Mouse (Mus musculus): ENCODE measurements around the gene Mical2.

Gene Mical2

DNA sequence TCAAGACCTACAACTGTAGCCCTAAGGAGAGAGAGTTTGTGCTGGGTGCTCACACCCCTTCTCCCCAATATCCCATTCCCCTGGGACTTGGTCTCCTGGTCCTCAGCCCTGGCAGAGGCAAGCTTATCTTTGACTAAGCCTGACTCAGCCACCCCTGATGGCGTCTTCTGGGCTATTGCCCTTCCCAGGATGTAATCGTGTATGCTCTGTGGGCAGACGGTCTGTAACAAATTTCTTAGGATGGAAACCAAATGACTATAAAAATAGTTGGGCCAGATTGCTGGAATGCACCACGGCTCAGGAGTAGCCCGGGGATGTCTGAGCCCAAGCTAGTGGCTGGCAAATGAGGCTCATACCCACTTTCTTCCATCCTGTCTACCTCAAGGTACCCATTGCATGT, 22.8 kb upstream of the Mical2 start:
- H3K27me3 ChIP-seq (ENCODE audit: insufficient read depth, low read length): peaks cover 4% of the 10 kb centered on the region; the same call in 1 of the 2 replicates
- H3K9me3 ChIP-seq (ENCODE audit: low read length): no peaks in the 10 kb centered on the region
- H3K4me1 ChIP-seq (replicated peaks; ENCODE audit: low read depth, low read length): peaks cover 9% of the 10 kb centered on the region; the same call in 1 of the 2 replicates
- H3K4me3 ChIP-seq (replicated peaks; ENCODE audit: low read length): no peak overlapping the region
- no peaks in the 10 kb centered on the region for H3K36me3 ChIP-seq (ENCODE audit: insufficient read depth, low read length)
- TF ChIP-seq POU5F1 (IDR thresholded peaks at IDR 0.05; ENCODE audit: borderline replicate concordance, low read length) (no peak), CTCF (conservative IDR thresholded peaks at IDR 0.05; ENCODE audit: low read length) (no peak), NANOG (IDR thresholded peaks at IDR 0.05; ENCODE audit: borderline replicate concordance, low read length) (no peak)

DNA sequence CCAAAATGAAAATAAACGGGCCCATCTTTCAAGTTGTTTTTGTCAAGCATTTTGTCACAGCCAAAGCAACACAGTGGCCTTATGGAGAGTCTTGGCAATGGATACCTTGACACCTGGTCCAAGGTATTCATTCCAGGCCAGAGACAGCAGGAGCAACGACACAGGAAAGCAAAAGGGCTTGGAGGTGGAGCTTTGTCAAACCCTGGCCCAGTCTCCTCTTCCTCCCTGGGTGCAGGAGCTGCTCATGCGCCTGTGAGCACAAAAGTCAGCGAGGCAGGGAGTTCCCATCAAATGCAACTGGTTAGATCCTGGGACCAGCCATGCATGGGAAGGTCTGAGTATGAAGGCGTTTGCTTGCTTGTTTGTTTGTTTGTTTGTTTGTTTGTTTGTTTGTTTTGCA, 21.7 kb upstream of the Mical2 start:
- H3K4me1 ChIP-seq (replicated peaks; ENCODE audit: low read depth, low read length): peaks cover 9% of the 10 kb centered on the region; the same call in 1 of the 2 replicates
- no peak for TF ChIP-seq NANOG (IDR thresholded peaks at IDR 0.05; ENCODE audit: borderline replicate concordance, low read length)
- no peak for TF ChIP-seq CTCF (conservative IDR thresholded peaks at IDR 0.05; ENCODE audit: low read length)
- no peak for TF ChIP-seq POU5F1 (IDR thresholded peaks at IDR 0.05; ENCODE audit: borderline replicate concordance, low read length)
- peaks cover 7% of the 10 kb centered on the region; the same call in 1 of the 2 replicates for H3K27me3 ChIP-seq (ENCODE audit: insufficient read depth, low read length)
- H3K36me3 ChIP-seq (ENCODE audit: insufficient read depth, low read length): no peaks in the 10 kb centered on the region
- H3K9me3 ChIP-seq (ENCODE audit: low read length): no peaks in the 10 kb centered on the region
- no peak overlapping the region for H3K4me3 ChIP-seq (replicated peaks; ENCODE audit: low read length)

DNA sequence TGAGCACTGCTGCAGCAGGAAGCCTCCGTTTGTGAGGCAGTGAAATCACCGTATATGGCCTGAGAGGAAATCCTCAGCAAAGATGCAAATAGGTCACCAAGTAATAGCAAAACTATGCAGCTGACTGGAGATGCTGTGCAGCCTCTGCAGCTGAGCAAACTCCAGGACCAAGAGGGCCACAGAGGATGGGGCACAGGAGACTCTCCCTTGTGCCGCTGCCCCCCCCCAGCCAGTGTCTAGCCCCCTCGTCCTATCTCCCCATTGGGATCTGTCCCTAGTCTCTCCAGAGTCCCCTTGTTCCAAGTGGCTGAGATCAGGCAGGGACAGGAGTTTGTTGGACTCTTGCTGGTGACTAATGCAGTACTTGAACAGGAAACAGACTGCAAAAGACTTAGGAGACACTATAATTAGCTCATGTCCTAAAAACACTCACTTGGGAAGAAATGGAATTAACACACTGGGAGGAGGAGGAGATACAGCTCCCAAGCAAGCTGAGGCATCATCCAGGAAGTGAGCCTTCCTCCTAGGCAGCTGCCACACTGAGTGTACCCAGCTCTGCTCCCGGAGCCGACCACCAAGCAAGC, 21.2 kb upstream of the Mical2 start:
- Histone ChIP-seq H3K36me3 (ENCODE audit: insufficient read depth, low read length) (no peaks in the 10 kb centered on the region), H3K4me1 (replicated peaks; ENCODE audit: low read depth, low read length) (peaks cover 9% of the 10 kb centered on the region; the same call in 1 of the 2 replicates), H3K9me3 (ENCODE audit: low read length) (no peaks in the 10 kb centered on the region), H3K27me3 (ENCODE audit: insufficient read depth, low read length) (peaks cover 7% of the 10 kb centered on the region; the same call in 1 of the 2 replicates), H3K4me3 (replicated peaks; ENCODE audit: low read length) (no peak overlapping the region)
- TF ChIP-seq POU5F1 (IDR thresholded peaks at IDR 0.05; ENCODE audit: borderline replicate concordance, low read length) (no peak), NANOG (IDR thresholded peaks at IDR 0.05; ENCODE audit: borderline replicate concordance, low read length) (no peak), CTCF (conservative IDR thresholded peaks at IDR 0.05; ENCODE audit: low read length) (no peak)

DNA sequence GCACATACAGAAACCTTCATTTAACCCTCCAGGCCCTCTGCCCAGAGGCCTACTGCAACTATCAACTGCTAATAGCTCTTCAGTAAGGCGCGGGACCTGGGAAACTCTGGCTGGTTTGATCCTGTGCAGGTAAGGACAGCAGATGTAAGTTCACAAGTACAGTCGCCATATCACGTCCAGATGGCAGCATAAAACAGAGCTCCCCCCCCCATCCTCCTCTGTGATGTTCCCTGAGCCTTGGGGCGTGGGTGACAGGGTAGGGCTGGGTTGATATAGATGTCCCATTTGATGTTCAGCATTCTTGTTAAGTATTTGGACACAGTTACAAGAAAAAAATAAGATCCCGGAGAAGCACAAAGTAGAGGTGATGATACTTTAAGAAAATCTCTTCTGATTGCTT, 20.1 kb upstream of the Mical2 start:
- H3K27me3 ChIP-seq (ENCODE audit: insufficient read depth, low read length): peaks cover 7% of the 10 kb centered on the region; the same call in 1 of the 2 replicates
- peaks cover 6% of the 10 kb centered on the region; the same call in 1 of the 2 replicates for H3K4me1 ChIP-seq (replicated peaks; ENCODE audit: low read depth, low read length)
- TF ChIP-seq POU5F1 (IDR thresholded peaks at IDR 0.05; ENCODE audit: borderline replicate concordance, low read length) (no peak), NANOG (IDR thresholded peaks at IDR 0.05; ENCODE audit: borderline replicate concordance, low read length) (no peak), CTCF (conservative IDR thresholded peaks at IDR 0.05; ENCODE audit: low read length) (no peak)
- no peaks in the 10 kb centered on the region for H3K9me3 ChIP-seq (ENCODE audit: low read length)
- no peaks in the 10 kb centered on the region for H3K36me3 ChIP-seq (ENCODE audit: insufficient read depth, low read length)
- no peak overlapping the region for H3K4me3 ChIP-seq (replicated peaks; ENCODE audit: low read length)

DNA sequence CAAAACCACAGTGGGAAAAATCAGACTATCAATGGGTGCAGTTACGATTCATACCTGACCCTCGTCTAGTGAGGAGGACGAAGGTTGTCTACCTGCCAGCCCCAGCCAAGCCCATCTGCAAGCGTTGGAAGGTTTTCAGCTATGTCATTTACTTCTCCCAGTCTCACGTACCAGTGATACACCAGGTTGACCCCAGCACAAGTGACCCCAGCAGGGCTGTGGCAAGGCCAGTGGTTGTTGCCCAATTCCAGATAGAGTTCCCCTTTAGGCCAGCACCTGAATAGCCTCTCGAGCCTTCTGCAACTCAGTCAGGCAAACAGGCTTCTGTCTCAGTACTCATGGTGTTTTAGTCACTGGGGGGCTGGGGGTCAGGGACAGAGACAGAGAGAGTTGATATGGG, 17.9 kb upstream of the Mical2 start:
- Histone ChIP-seq H3K4me3 (replicated peaks; ENCODE audit: low read length) (no peak overlapping the region), H3K9me3 (ENCODE audit: low read length) (no peaks in the 10 kb centered on the region), H3K27me3 (ENCODE audit: insufficient read depth, low read length) (0 out of 2 replicates have a peak, but pooled peaks cover 3% of the 10 kb centered on the region), H3K36me3 (ENCODE audit: insufficient read depth, low read length) (no peaks in the 10 kb centered on the region), H3K4me1 (replicated peaks; ENCODE audit: low read depth, low read length) (no peaks in the 10 kb centered on the region)
- TF ChIP-seq NANOG (IDR thresholded peaks at IDR 0.05; ENCODE audit: borderline replicate concordance, low read length) (no peak), POU5F1 (IDR thresholded peaks at IDR 0.05; ENCODE audit: borderline replicate concordance, low read length) (no peak), CTCF (conservative IDR thresholded peaks at IDR 0.05; ENCODE audit: low read length) (no peak)

DNA sequence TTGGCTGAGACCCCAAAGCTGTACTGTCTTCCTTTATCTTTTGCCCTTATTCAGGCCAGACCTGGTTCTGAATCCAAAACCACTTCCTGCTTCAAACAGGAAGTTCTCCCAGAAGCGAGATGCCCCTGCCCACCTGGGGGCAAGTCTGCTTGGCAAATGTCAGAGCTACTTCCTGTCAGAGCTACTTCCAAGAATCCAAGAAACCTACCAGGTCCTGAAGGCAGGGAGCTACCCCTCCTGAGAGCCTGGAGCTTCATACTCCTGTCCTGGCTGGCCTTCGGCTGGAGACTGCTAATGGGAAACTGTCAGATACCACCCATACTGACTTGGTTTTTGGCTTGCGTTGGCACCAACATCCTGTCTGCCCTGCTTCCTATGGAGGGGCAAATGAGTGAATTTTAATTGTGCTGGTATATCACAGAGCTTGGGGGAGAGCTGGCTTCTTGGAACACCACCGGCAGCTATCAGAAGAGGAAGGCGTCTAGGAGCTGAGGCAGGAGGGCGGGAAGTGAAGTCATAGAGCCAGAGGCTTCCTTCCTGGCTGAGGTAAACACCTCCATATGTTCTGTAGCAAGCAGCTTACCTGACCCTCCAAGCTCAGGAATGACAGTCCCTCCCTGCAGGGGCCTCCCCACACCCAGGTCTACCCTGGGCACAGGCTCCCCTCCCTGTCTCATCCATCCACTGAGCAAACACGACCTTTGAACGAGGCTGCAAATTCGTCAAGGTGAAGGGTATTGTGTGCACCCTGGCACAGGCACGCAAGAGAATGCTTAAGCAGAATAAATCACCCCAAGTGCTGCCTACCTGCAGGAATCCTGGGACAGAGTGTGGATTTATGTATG, 17.1 kb upstream of the Mical2 start:
- no peaks in the 10 kb centered on the region for H3K36me3 ChIP-seq (ENCODE audit: insufficient read depth, low read length)
- no peaks in the 10 kb centered on the region for H3K9me3 ChIP-seq (ENCODE audit: low read length)
- TF ChIP-seq POU5F1 (IDR thresholded peaks at IDR 0.05; ENCODE audit: borderline replicate concordance, low read length) (no peak), NANOG (IDR thresholded peaks at IDR 0.05; ENCODE audit: borderline replicate concordance, low read length) (no peak), CTCF (conservative IDR thresholded peaks at IDR 0.05; ENCODE audit: low read length) (no peak)
- H3K4me1 ChIP-seq (replicated peaks; ENCODE audit: low read depth, low read length): peaks cover 5% of the 10 kb centered on the region
- H3K27me3 ChIP-seq (ENCODE audit: insufficient read depth, low read length): 0 out of 2 replicates have a peak, but pooled peaks cover 3% of the 10 kb centered on the region
- no peak overlapping the region for H3K4me3 ChIP-seq (replicated peaks; ENCODE audit: low read length)

DNA sequence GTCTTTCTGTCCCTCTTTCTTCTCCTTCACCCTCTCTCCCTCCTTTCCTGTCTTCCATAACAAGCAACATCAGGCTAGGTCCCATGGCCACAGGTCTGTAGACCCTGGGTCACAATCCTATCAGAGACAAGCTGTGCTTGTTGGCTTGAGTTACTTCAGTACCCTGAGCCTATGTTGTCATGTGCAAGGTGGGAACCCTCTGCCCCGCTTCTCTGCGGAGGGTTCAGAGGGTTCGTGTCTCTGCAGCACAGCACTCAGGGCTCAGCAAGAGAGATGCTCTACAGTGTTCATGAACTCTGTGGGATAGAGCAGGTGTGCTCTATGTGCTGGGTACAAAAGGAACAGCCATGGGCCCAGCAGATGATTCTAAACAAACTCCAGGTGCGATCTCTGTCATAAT, 16.0 kb upstream of the Mical2 start:
- Histone ChIP-seq H3K36me3 (ENCODE audit: insufficient read depth, low read length) (no peaks in the 10 kb centered on the region), H3K27me3 (ENCODE audit: insufficient read depth, low read length) (0 out of 2 replicates have a peak, but pooled peaks cover 3% of the 10 kb centered on the region), H3K4me1 (replicated peaks; ENCODE audit: low read depth, low read length) (peaks cover 15% of the 10 kb centered on the region), H3K4me3 (replicated peaks; ENCODE audit: low read length) (no peak overlapping the region), H3K9me3 (ENCODE audit: low read length) (no peaks in the 10 kb centered on the region)
- TF ChIP-seq CTCF (conservative IDR thresholded peaks at IDR 0.05; ENCODE audit: low read length) (no peak), NANOG (IDR thresholded peaks at IDR 0.05; ENCODE audit: borderline replicate concordance, low read length) (no peak), POU5F1 (IDR thresholded peaks at IDR 0.05; ENCODE audit: borderline replicate concordance, low read length) (no peak)

DNA sequence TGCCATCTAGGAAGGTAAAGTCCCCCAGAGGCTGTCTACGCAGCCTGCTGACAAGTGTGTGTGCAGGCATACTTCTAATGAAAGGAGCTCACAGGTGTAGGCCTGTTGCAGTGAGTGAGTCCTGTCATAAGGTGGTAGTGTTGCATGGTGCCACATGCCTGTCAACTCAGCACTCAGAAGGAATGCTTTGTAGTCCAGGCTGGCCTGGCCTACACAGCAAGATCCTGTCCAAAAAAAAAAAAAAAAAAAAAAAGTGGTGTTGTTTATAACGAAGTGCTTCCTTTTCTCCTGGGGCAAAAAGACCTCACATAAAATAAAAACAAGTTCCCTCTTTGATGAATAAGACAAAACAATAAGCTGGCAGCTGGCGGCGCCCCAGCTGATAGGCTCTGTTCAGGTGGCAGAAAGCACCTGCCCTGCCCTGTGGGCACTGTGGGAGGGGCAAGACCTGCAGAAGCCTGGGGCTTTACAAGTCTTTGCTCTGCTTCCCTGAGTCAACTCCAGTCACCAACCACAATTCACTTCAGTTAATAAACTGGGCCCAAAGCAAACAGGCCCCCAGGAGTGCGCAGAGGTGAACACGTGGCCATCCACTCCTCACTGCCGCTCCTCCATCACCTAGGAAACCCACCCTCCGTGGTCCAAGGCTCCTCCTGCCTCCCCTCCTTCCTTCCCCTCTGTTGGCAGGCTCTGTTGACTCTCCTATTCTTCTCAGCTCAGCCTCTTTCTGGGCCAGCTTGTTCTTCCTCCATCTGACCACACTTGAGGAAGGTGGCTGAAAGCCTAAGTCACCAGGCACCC, 12.5 kb upstream of the Mical2 start:
- Histone ChIP-seq H3K27me3 (ENCODE audit: insufficient read depth, low read length) (0 out of 2 replicates have a peak, but pooled peaks cover 4% of the 10 kb centered on the region), H3K9me3 (ENCODE audit: low read length) (no peaks in the 10 kb centered on the region), H3K4me3 (replicated peaks; ENCODE audit: low read length) (no peak overlapping the region), H3K4me1 (replicated peaks; ENCODE audit: low read depth, low read length) (peaks cover 36% of the 10 kb centered on the region), H3K36me3 (ENCODE audit: insufficient read depth, low read length) (no peaks in the 10 kb centered on the region)
- TF ChIP-seq CTCF (conservative IDR thresholded peaks at IDR 0.05; ENCODE audit: low read length) (no peak), POU5F1 (IDR thresholded peaks at IDR 0.05; ENCODE audit: borderline replicate concordance, low read length) (no peak), NANOG (IDR thresholded peaks at IDR 0.05; ENCODE audit: borderline replicate concordance, low read length) (no peak)

Measured in E14TG2a.4 (cell line).